Mouse (Mus musculus) adrenal gland, adult 18-20 months (tissue): ENCODE measurements around the gene Rad9a. TPM values are rescaled to one million over a fixed set of nuclear protein-coding genes. Genes with fewer than 3 reads are reported as not detected.
A peak's percentile ranks its signal among the peaks of the same experiment; 100 is the strongest.

Source experiments
- DNase-seq, 2 experiments: peaks; one replicate each; pipeline ENCODE4 v3.0.0; 2021 to 2022; ENCODE audit warnings: low spot score in 2 of 2
- microRNA-seq, 2 experiments: library from miRNA; unstranded; fragments of <30 nt; microRNA quantifications; one replicate each; pipeline ENCODE4 v1.2.0; 2021; ENCODE audit warnings: borderline number of aligned reads in 2 of 2
- total RNA-seq, 2 experiments: library from RNA; stranded (reverse); gene quantifications; 1 replicate in 1 of 2; 2 replicates in 1 of 2; pipeline ENCODE4 v1.2.3; 2021

Rad9a gene
- total RNA-seq, 2 experiments from 2014 or later, result 7.5 to 9.0 TPM

GRCm38 (mm10) chr19:4148491-4148806, 53.0 kb downstream of the Rad9a start, which contains the start of gene Coro1b:
Gene Coro1b (plus strand): TSS chr19:4148619.
- DNase-seq, result peak; percentile 98

GRCm38 (mm10) chr19:4147782-4148490, 53.5 kb downstream of the Rad9a start:
- DNase-seq, result no peak

- no peak for DNase-seq
These were observed 54.4 kb downstream of the Rad9a start for GRCm38 (mm10) chr19:4147022-4147405.

- DNase-seq, result no peak
These were observed 55.0 kb downstream of the Rad9a start for GRCm38 (mm10) chr19:4146366-4147021.

- DNase-seq, result no peak
These were observed 55.5 kb downstream of the Rad9a start for GRCm38 (mm10) chr19:4145936-4146335.

Small RNAs within 50 kb of the gene (microRNA-seq; reads per million reads assigned to microRNA genes)
- gene Gm26115, result 0 reads per million in 2 experiments

Other genes starting within 250 kb of the Rad9a start
- gene Aldh3b3, start 243.0 kb downstream of the Rad9a start, total RNA-seq, result 1 to 10 TPM in 1 of 2 experiments, under 1 TPM in 1; 0.29 to 1.0 TPM
- gene Aldh3b2, start 229.3 kb downstream of the Rad9a start, total RNA-seq, result 10 to 100 TPM in 1 of 2 experiments, 1 to 10 TPM in 1; 6.7 to 13.8 TPM
- gene Acy3, start 215.1 kb downstream of the Rad9a start, total RNA-seq, result 10 to 100 TPM; 16.1 to 20.8 TPM
- gene Tbx10, start 208.9 kb downstream of the Rad9a start, total RNA-seq, result not detected
- gene Nudt8, start 201.1 kb downstream of the Rad9a start, total RNA-seq, result 10 to 100 TPM; 27.6 to 33.3 TPM
- gene Gm49405, start 201.0 kb downstream of the Rad9a start, total RNA-seq, result 1 to 10 TPM; 1.1 TPM
- gene Doc2g, start 198.3 kb downstream of the Rad9a start, total RNA-seq, result 1 to 10 TPM; 1.9 to 2.4 TPM
- gene Ndufv1, start 188.9 kb downstream of the Rad9a start, total RNA-seq, result 100 to 1,000 TPM; 359 to 601 TPM
- 100 to 1,000 TPM; 392 to 420 TPM for gene Gstp1, start 163.7 kb downstream of the Rad9a start, total RNA-seq
- 10 to 100 TPM; 50.2 to 66.1 TPM for gene Gstp2, start 155.6 kb downstream of the Rad9a start, total RNA-seq
- gene Gstp3, start 142.1 kb downstream of the Rad9a start, total RNA-seq, result 1 to 10 TPM; 2.0 to 2.1 TPM
- not detected for gene Cabp2, start 120.1 kb downstream of the Rad9a start, total RNA-seq
- gene Cdk2ap2, start 104.5 kb downstream of the Rad9a start, total RNA-seq, result 100 to 1,000 TPM; 125 to 147 TPM
- 100 to 1,000 TPM in 1 of 2 experiments, 10 to 100 TPM in 1; 85.6 to 115 TPM for gene Pitpnm1, start 101.7 kb downstream of the Rad9a start, total RNA-seq
- gene Aip, start 75.8 kb downstream of the Rad9a start, total RNA-seq, result 100 to 1,000 TPM; 119 to 121 TPM
- not detected for gene Gpr152, start 61.9 kb downstream of the Rad9a start, total RNA-seq
- under 1 TPM; 0.16 to 0.60 TPM for gene Cabp4, start 57.6 kb downstream of the Rad9a start, total RNA-seq
- gene Coro1b, start 53.0 kb downstream of the Rad9a start, total RNA-seq, result 100 to 1,000 TPM; 145 to 150 TPM
- 1 to 10 TPM; 3.2 to 3.3 TPM for gene Ptprcap, start 48.1 kb downstream of the Rad9a start, total RNA-seq
- 10 to 100 TPM; 30.2 to 36.3 TPM for gene Rps6kb2, start 38.3 kb downstream of the Rad9a start, total RNA-seq
- gene Carns1, start 26.2 kb downstream of the Rad9a start, total RNA-seq, result 1 to 10 TPM; 3.2 to 3.5 TPM
- 1 to 10 TPM; 1.1 to 1.6 TPM for gene Tbc1d10c, start 10.4 kb downstream of the Rad9a start, total RNA-seq
- gene Ppp1ca, start 9.6 kb downstream of the Rad9a start, total RNA-seq, result 100 to 1,000 TPM; 353 to 384 TPM
- gene Clcf1, start 12.6 kb upstream of the Rad9a start, total RNA-seq, result 10 to 100 TPM in 1 of 2 experiments, 1 to 10 TPM in 1; 7.9 to 11.1 TPM
- not detected for gene AC109138.7, start 12.7 kb upstream of the Rad9a start, total RNA-seq
- 10 to 100 TPM; 41.0 to 44.4 TPM for gene Pold4, start 30.2 kb upstream of the Rad9a start, total RNA-seq
- gene Ssh3, start 67.5 kb upstream of the Rad9a start, total RNA-seq, result 10 to 100 TPM; 23.7 to 31.6 TPM
- 1 to 10 TPM; 3.2 to 5.0 TPM for gene Ankrd13d, start 81.5 kb upstream of the Rad9a start, total RNA-seq
- gene Grk2, start 104.6 kb upstream of the Rad9a start, total RNA-seq, result 10 to 100 TPM; 55.9 to 62.9 TPM
- 100 to 1,000 TPM; 108 to 132 TPM for gene Kdm2a, start 196.6 kb upstream of the Rad9a start, total RNA-seq
- 10 to 100 TPM; 19.1 to 25.8 TPM for gene Rhod, start 237.8 kb upstream of the Rad9a start, total RNA-seq